9 mouse cellular contexts compared by ENCODE assay signal in the genomic region with DNA sequence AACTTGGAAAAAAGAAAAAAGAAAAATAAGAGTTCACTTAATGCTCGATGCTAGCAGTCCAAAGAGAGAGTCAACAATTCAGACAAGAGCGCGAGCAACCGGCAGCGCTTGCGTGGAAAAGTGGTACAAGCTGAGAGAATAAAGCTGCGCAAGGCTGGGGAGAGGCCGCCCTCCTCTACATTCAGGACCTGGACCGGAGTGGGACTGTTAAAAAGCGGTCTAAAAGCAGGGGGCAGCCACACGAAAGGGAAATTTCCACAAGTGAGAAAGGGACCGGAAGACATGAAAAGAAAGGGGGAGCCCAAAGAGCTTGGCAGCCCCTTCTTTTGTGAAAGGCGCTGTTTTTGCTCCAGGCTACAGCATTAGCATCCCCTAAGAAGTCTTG. TPM values are rescaled to one million over a fixed set of nuclear protein-coding genes. Genes with fewer than 3 reads are reported as not detected.
DNase-seq lines count a peak whose midpoint lies in the region; ATAC-seq and TF ChIP-seq lines count a peak whose summit lies in the region.
"Had no signal": no experiment of that assay in that cellular context is flagged by ENCODE, and none has a peak within 500 bp of the region (broad histone marks: within the 10 kb centered on the region; RNA-seq: fewer than 3 reads in every experiment).

No protein-coding gene starts in this region.

- no peaks in the 10 kb centered on the region for H3K36me3 ChIP-seq in lung, embryonic 14.5 days (ENCODE audit: insufficient read depth)
- no peaks in the 10 kb centered on the region for H3K36me3 ChIP-seq in hindbrain, embryonic 16.5 days (ENCODE audit: control insufficient read depth, insufficient read depth, low read length)
- no peaks in the 10 kb centered on the region for H3K36me3 ChIP-seq in neural tube, embryonic 15.5 days
- H3K36me3 ChIP-seq in thymus, adult 2 months (ENCODE audit: control insufficient read depth, insufficient read depth, low read length) = no peaks in the 10 kb centered on the region

- no peak overlapping the region for H3K9ac ChIP-seq in lung, embryonic 14.5 days
- H3K9ac ChIP-seq in hindbrain, embryonic 16.5 days (ENCODE audit: low read depth, low read length) = peak overlapping the region; percentile 48
- peak overlapping the region; percentile 77 for H3K9ac ChIP-seq in neural tube, embryonic 15.5 days (replicated peaks)

- no peak for TF ChIP-seq CTCF in cerebellum, adult 2 months (IDR thresholded peaks at IDR 0.05; ENCODE audit: borderline replicate concordance, insufficient read depth, low read depth, low read length)
- no peak for TF ChIP-seq CTCF in lung, embryonic 14.5 days (IDR thresholded peaks at IDR 0.05; ENCODE audit: low read depth)
- TF ChIP-seq CTCF in thymus, adult 2 months (IDR thresholded peaks at IDR 0.05; ENCODE audit: borderline replicate concordance, control insufficient read depth, extremely low read depth, insufficient read depth, low read length, poor library complexity) = no peak

- 2% methylated on average over 13 of the region's 13 CpGs for WGBS in cerebellum, adult 2 months
- WGBS in lung, embryonic 14.5 days = 3% methylated on average over 13 of the region's 13 CpGs
- 2% methylated on average over 13 of the region's 13 CpGs for WGBS in hindbrain, embryonic 16.5 days
- WGBS in neural tube, embryonic 15.5 days = 1% methylated on average over 13 of the region's 13 CpGs
- WGBS in thymus, adult 2 months = 12% methylated on average over 13 of the region's 13 CpGs

- peak overlapping the region; percentile 63 for H3K4me2 ChIP-seq in lung, embryonic 14.5 days
- peak overlapping the region; percentile 92 for H3K4me2 ChIP-seq in hindbrain, embryonic 16.5 days (ENCODE audit: low read length)
- peak overlapping the region; percentile 91 for H3K4me2 ChIP-seq in neural tube, embryonic 15.5 days

- H3K9me3 ChIP-seq in lung, embryonic 14.5 days (ENCODE audit: low read depth, low read length) = no peaks in the 10 kb centered on the region
- no peaks in the 10 kb centered on the region for H3K9me3 ChIP-seq in hindbrain, embryonic 16.5 days (ENCODE audit: control insufficient read depth, low read length)
- no peaks in the 10 kb centered on the region for H3K9me3 ChIP-seq in neural tube, embryonic 15.5 days (replicated peaks)

- no peak for TF ChIP-seq POLR2A in cerebellum, adult 2 months (IDR thresholded peaks at IDR 0.05; ENCODE audit: borderline replicate concordance, insufficient read depth, low read length)
- no peak for TF ChIP-seq POLR2A in thymus, adult 2 months (IDR thresholded peaks at IDR 0.05; ENCODE audit: control insufficient read depth, extremely low read depth, insufficient read depth, low read length, poor library complexity)

- ATAC-seq in lung, embryonic 14.5 days (ENCODE audit: insufficient read depth) = no peak
- 0 out of 2 replicates have a peak, but pooled peaks have one; percentile 34 for ATAC-seq in hindbrain, embryonic 16.5 days
- no peak for ATAC-seq in neural tube, embryonic 15.5 days (ENCODE audit: low FRiP score)

- no peak overlapping the region for H3K27ac ChIP-seq in cerebellum, adult 2 months (ENCODE audit: insufficient read depth, low read length)
- H3K27ac ChIP-seq in lung, embryonic 14.5 days (ENCODE audit: low read depth) = no peak overlapping the region
- H3K27ac ChIP-seq in hindbrain, embryonic 16.5 days (ENCODE audit: low read depth, low read length) = peak overlapping the region; percentile 26; the same call in 1 of the 2 replicates
- H3K27ac ChIP-seq in neural tube, embryonic 15.5 days (replicated peaks) = peak overlapping the region; percentile 87
- no peak overlapping the region for H3K27ac ChIP-seq in thymus, adult 2 months (ENCODE audit: control insufficient read depth, insufficient read depth, low read length)

- H3K27me3 ChIP-seq in cerebellum, adult 2 months (ENCODE audit: control insufficient read depth, insufficient read depth, low read length) = no peaks in the 10 kb centered on the region; the same call in 1 of the 2 replicates
- peaks cover 44% of the 10 kb centered on the region for H3K27me3 ChIP-seq in lung, embryonic 14.5 days (ENCODE audit: insufficient read depth, low read length)
- H3K27me3 ChIP-seq in hindbrain, embryonic 16.5 days (replicated peaks; ENCODE audit: control insufficient read depth, insufficient read depth, low read length) = peaks cover 2% of the 10 kb centered on the region; the same call in 1 of the 2 replicates
- H3K27me3 ChIP-seq in neural tube, embryonic 15.5 days (replicated peaks) = peaks cover 11% of the 10 kb centered on the region; the same call in 1 of the 2 replicates
- H3K27me3 ChIP-seq in thymus, adult 2 months (ENCODE audit: control insufficient read depth, insufficient read depth, low read length) = peaks cover 7% of the 10 kb centered on the region

- H3K4me1 ChIP-seq in cerebellum, adult 2 months (ENCODE audit: control insufficient read depth, insufficient read depth, low read length) = no peaks in the 10 kb centered on the region
- no peaks in the 10 kb centered on the region for H3K4me1 ChIP-seq in lung, embryonic 14.5 days (ENCODE audit: insufficient read depth)
- H3K4me1 ChIP-seq in hindbrain, embryonic 16.5 days (ENCODE audit: control insufficient read depth, insufficient read depth, low read depth, low read length) = peaks cover 15% of the 10 kb centered on the region
- H3K4me1 ChIP-seq in neural tube, embryonic 15.5 days = peaks cover 33% of the 10 kb centered on the region
- H3K4me1 ChIP-seq in thymus, adult 2 months (replicated peaks; ENCODE audit: control insufficient read depth, insufficient read depth, low read length) = no peaks in the 10 kb centered on the region

- peak overlapping the region; percentile 55 for H3K4me3 ChIP-seq in cerebellum, adult 2 months (replicated peaks; ENCODE audit: insufficient read depth, low read depth, low read length)
- H3K4me3 ChIP-seq in lung, embryonic 14.5 days (ENCODE audit: low read depth, low read length) = peak overlapping the region; percentile 30
- H3K4me3 ChIP-seq in hindbrain, embryonic 16.5 days (ENCODE audit: low read length) = peak overlapping the region; percentile 58
- H3K4me3 ChIP-seq in neural tube, embryonic 15.5 days (replicated peaks) = peak overlapping the region; percentile 76
- H3K4me3 ChIP-seq in thymus, adult 2 months (ENCODE audit: control insufficient read depth, insufficient read depth, low read length) = no peak overlapping the region

- peak in 1 of 2 experiments; percentile 1 for DNase-seq in cerebellum, adult 2 months
- no peak for DNase-seq in cerebellum, postnatal 25 days
- no peak for DNase-seq in lung, embryonic 14.5 days
- no peak for DNase-seq in lung, postnatal 36 days
- DNase-seq in thymus, adult 2 months = no peak
- DNase-seq in cerebellum, adult 18-20 months = no peak

RNA-seq across cellular contexts. Expression of gene Kcnh5, which starts 0.5 kb away (rescaled TPM):
- polyA plus RNA-seq in cerebellum, adult 2 months (2012; rRNA removed) = 1.4 and 2.0 TPM in 2 replicates
- 0.05 TPM in 1 of 2 replicates, not detected in the other for polyA plus RNA-seq in lung, embryonic 14.5 days (2014; fragmentation: Nextera tagmentation; extraction: Ambion mirVana)
- polyA plus RNA-seq in hindbrain, embryonic 16.5 days (2015; fragmentation: Nextera tagmentation; extraction: Ambion mirVana) = 4.1 and 4.3 TPM in 2 replicates
- 4.0 and 5.5 TPM in 2 replicates for polyA plus RNA-seq in neural tube, embryonic 15.5 days (2015; fragmentation: Nextera tagmentation; extraction: Ambion mirVana)
- polyA plus RNA-seq in thymus, adult 2 months (2012; rRNA removed) = 0.03 TPM in 1 of 2 replicates, not detected in the other
- polyA plus RNA-seq: liver, embryonic 16.5 days had no signal

Comparison
In these comparisons a context has a peak if more than half of its experiments do, and no peak if none do; other contexts are left out.
1. H3K27ac ChIP-seq: peak in hindbrain, embryonic 16.5 days (single experiment) and neural tube, embryonic 15.5 days (single experiment); none in cerebellum, adult 2 months (single experiment), lung, embryonic 14.5 days (single experiment) and thymus, adult 2 months (single experiment).
2. Peak in every context shown above with its lines, with median percentiles within 50 percentile points of each other: H3K4me2 ChIP-seq.